Mouse (Mus musculus): ENCODE measurements around the gene Zfp866. TPM values are rescaled to one million over a fixed set of nuclear protein-coding genes. Genes with fewer than 3 reads are reported as not detected.

Zfp866 gene
- 10 to 100 TPM; 26.1 to 26.9 TPM for polyA plus RNA-seq (2017; shearing (Covaris generic))

GRCm38 (mm10) chr8:69790773-69791367, at the start of gene Zfp866, which contains the start of gene Atp13a1:
Gene Zfp866, minus strand, starts transcription at chr8:69791178.
Gene Atp13a1, plus strand, starts transcription at chr8:69791163.

GRCm38 (mm10) chr8:69832298-69832853, 41.4 kb upstream of the Zfp866 start, which contains the start of gene Pbx4:
Gene Pbx4, plus strand, starts transcription at chr8:69832491.

GRCm38 (mm10) chr8:69822386-69823191, 31.6 kb upstream of the Zfp866 start, which contains the start of gene Lpar2:
Gene Lpar2, plus strand, starts transcription at chr8:69822429.

GRCm38 (mm10) chr8:69808094-69808863, 17.3 kb upstream of the Zfp866 start, which contains the start of gene Gmip:
Gene Gmip, plus strand, starts transcription at chr8:69808679.

GRCm38 (mm10) chr8:69774503-69775148, 16.4 kb downstream of the Zfp866 start, which contains the start of gene Gm20422:
Gene Gm20422, minus strand, starts transcription at chr8:69774886.

GRCm38 (mm10) chr8:69749544-69750454, 41.2 kb downstream of the Zfp866 start, which contains the start of gene Zfp963:
Gene Zfp963, minus strand, starts transcription at chr8:69749970.

Other genes starting within 250 kb of the Zfp866 start
- gene Zfp868, start 165.6 kb downstream of the Zfp866 start, polyA plus RNA-seq (2017; shearing (Covaris generic)), result 10 to 100 TPM; 23.8 to 32.6 TPM
- gene Zfp964, start 136.7 kb downstream of the Zfp866 start, polyA plus RNA-seq (2017; shearing (Covaris generic)), result under 1 TPM; 0.05 to 0.76 TPM
- gene Zfp869, start 80.5 kb downstream of the Zfp866 start, polyA plus RNA-seq (2017; shearing (Covaris generic)), result 10 to 100 TPM; 43.9 to 46.1 TPM
- 1 to 10 TPM; 6.7 to 7.0 TPM for gene Zfp963, start 41.2 kb downstream of the Zfp866 start, polyA plus RNA-seq (2017; shearing (Covaris generic))
- gene Gm20422, start 16.3 kb downstream of the Zfp866 start, polyA plus RNA-seq (2017; shearing (Covaris generic)), result 1 to 10 TPM in 1 of 2 experiments, not detected in 1; 1.5 TPM
- 10 to 100 TPM; 69.0 to 89.0 TPM for gene Atp13a1, start within 50 bp of the Zfp866 start, polyA plus RNA-seq (2017; shearing (Covaris generic))
- 100 to 1,000 TPM; 107 to 114 TPM for gene Gmip, start 17.5 kb upstream of the Zfp866 start, polyA plus RNA-seq (2017; shearing (Covaris generic))
- gene Lpar2, start 31.3 kb upstream of the Zfp866 start, polyA plus RNA-seq (2017; shearing (Covaris generic)), result under 1 TPM; 0.37 to 0.45 TPM
- gene Pbx4, start 41.3 kb upstream of the Zfp866 start, polyA plus RNA-seq (2017; shearing (Covaris generic)), result 10 to 100 TPM; 10.4 to 18.6 TPM
- under 1 TPM; 0.14 to 0.30 TPM for gene Cilp2, start 96.5 kb upstream of the Zfp866 start, polyA plus RNA-seq (2017; shearing (Covaris generic))
- 1 to 10 TPM; 3.7 to 5.4 TPM for gene Tssk6, start 111.0 kb upstream of the Zfp866 start, polyA plus RNA-seq (2017; shearing (Covaris generic))
- gene Ndufa13, start 111.4 kb upstream of the Zfp866 start, polyA plus RNA-seq (2017; shearing (Covaris generic)), result 100 to 1,000 TPM; 207 TPM
- gene Yjefn3, start 111.5 kb upstream of the Zfp866 start, polyA plus RNA-seq (2017; shearing (Covaris generic)), result 1 to 10 TPM in 1 of 2 experiments, under 1 TPM in 1; 0.80 to 3.1 TPM
- gene Gatad2a, start 205.2 kb upstream of the Zfp866 start, polyA plus RNA-seq (2017; shearing (Covaris generic)), result 100 to 1,000 TPM in 1 of 2 experiments, 10 to 100 TPM in 1; 90.0 to 122 TPM